Mouse (Mus musculus) large intestine, adult 2 months (tissue): ENCODE data around the gene Btbd19. TPM values are rescaled to one million over a fixed set of nuclear protein-coding genes. Genes with fewer than 3 reads are reported as not detected.

Experiments used
- DNase-seq: peaks from one replicate; pipeline ENCODE4 v3.0.0-alpha.2; 2012; ENCODE audit warnings: low read depth, low spot score
- WGBS: fragments of 180-500 bp; shearing (Covaris S2); methylation state at CpG from one replicate; pipeline ENCODE4 v1.1.7; 2018; 5-methylcytosine and 5-hydroxymethylcytosine counted together
- polyA plus RNA-seq: library from polyadenylated mRNA; depleted of rRNA; stranded (reverse); fragments of >200 nt; gene quantifications from 2 replicates; pipeline ENCODE4 v1.2.3, GENCODE M21; 2012

The Btbd19 gene
- polyA plus RNA-seq, 1 experiment: 7.8 TPM

DNA sequence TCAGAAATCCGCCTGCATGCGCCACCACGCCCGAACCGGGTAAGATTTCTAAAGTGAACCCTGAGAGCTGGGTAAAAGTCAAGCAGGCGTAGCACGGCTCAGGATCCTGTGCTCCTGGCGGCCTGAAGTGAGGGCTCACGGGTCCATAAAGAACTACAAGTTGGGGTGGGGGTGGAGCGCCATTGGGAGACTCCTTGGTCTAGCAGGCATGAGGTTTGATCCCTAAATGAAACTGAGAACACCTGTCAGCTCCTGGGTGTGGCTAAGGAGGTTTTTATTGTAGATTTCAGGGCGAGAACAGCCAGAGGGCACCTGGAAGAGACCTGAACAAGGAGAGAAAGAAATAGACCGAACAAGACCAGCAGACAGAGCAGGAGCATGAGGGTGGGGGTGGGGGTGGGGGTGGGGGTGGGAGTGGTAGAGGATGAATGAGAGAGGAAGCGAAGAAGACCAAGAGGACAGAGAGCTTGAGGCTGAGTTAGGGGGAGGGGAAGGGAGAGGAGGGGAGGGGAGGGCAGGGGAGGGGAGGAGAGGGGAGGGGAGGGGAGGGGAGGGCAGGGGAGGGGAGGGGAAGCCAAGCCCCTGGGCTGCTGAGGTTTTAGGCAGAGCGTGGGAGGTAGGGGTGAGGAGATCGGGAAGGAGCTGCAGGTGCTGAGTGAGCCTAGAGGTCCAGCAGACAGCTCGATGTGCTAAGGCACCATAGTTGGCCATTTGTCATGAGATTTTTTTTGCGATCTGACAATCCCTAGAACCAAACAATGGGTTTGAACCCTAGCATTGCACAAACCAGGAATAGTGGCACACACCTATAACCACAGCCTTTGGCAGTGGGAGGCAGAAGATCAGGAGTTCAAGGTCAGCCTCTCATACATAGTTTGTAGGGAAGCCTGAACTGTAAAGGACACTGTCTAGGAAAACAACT, 13.0 kb upstream of the Btbd19 start:
- 32% methylated on average over 16 of the region's 17 CpGs for WGBS
- no peak for DNase-seq

GRCm38 (mm10) chr4:117136034-117136433, 10.5 kb upstream of the Btbd19 start:
- 16% methylated on average over 8 of the region's 8 CpGs for WGBS
- peak; percentile 99 for DNase-seq

DNA sequence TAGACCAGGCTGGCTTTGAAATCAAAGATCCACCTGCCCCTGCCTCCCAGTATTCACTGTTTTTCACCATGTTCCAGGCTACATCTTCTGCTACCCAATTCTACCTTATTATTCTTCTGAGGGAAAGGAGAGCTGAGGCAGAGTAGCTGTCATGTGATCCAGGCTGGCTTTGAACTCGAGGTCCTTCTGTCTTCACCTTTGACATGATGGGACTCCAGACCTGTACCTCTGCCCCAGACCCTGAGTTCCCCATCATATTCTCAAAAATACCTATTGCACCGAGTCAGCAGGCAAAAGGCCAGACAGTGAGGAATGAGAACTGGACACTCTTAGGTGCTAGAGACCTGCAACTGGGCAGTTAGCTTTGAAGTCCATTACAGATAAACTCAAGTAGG, 9.1 kb upstream of the Btbd19 start:
- 28% methylated on average over 2 of the region's 2 CpGs for WGBS
- DNase-seq: no peak

GRCm38 (mm10) chr4:117133817-117134600, 8.5 kb upstream of the Btbd19 start, which contains the start of gene Plk3:
Plk3 (minus strand) TSS chr4:117133963.
- peak; percentile 96 for DNase-seq
- WGBS: 2% methylated on average over 48 of the region's 48 CpGs

DNA sequence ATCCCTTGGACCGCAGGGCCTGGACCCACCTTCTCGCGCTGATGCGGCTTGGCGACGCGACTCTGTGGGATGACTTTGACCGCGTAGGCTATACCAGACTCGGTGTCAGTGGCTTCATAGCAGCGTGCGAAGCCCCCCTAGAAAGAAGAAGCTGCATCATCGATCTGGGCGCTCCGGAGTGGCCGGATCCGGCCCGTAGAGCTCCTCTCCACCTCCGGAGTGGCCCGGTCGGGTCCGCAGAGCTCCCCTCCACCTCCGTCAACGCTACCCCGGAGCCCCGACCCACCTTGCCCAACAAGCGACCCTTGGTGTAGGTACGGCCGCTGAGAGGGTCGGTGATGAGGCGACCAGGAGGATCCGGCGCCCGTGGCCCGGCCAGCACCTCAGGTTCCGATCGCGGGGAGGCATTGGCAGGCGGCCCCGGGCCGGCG, 7.9 kb upstream of the Btbd19 start:
- 2% methylated on average over 42 of the region's 42 CpGs for WGBS
- DNase-seq: no peak

GRCm38 (mm10) chr4:117132794-117133143, 7.2 kb upstream of the Btbd19 start:
- no peak for DNase-seq
- WGBS: 76% methylated on average over 11 of the region's 11 CpGs

- DNase-seq: no peak
- 75% methylated on average over 7 of the region's 7 CpGs for WGBS
Measured at GRCm38 (mm10) chr4:117131890-117132793, 6.6 kb upstream of the Btbd19 start.

GRCm38 (mm10) chr4:117131198-117131597, 5.7 kb upstream of the Btbd19 start:
- no peak for DNase-seq
- WGBS: 86% methylated on average over 6 of the region's 6 CpGs

DNA sequence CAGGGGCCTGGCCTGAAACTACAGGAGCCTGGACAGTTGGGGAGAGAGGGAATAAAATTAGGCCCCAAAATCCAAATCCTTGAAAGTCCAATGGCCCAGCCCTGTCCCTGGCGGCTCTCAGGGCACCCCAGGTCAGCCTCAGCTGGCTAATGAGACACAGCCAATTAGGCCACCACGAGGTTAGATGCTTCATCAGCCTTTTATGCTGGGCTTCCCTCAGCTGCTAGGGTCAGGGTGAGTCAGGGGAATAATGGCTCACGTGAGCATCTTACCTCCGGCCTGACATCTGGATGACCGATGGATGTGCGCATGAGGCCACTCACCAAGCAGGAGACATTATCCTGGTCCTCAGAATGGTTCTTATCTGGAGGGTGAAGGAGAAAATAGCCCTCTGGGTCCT, 5.3 kb upstream of the Btbd19 start:
- DNase-seq: no peak
- WGBS: 87% methylated on average over 6 of the region's 6 CpGs

GRCm38 (mm10) chr4:117127991-117128686, 2.6 kb upstream of the Btbd19 start:
- 91% methylated on average over 33 of the region's 33 CpGs for WGBS
- no peak for DNase-seq

- WGBS: 66% methylated on average over 9 of the region's 9 CpGs
- no peak for DNase-seq
Measured at GRCm38 (mm10) chr4:117126675-117127290, 1.3 kb upstream of the Btbd19 start, which contains the start of gene Tctex1d4. Tctex1d4 (plus strand) TSS chr4:117126794.

- peak; percentile 72 for DNase-seq
Measured at GRCm38 (mm10) chr4:117125910-117126674, 567 bp upstream of the Btbd19 start.

DNA sequence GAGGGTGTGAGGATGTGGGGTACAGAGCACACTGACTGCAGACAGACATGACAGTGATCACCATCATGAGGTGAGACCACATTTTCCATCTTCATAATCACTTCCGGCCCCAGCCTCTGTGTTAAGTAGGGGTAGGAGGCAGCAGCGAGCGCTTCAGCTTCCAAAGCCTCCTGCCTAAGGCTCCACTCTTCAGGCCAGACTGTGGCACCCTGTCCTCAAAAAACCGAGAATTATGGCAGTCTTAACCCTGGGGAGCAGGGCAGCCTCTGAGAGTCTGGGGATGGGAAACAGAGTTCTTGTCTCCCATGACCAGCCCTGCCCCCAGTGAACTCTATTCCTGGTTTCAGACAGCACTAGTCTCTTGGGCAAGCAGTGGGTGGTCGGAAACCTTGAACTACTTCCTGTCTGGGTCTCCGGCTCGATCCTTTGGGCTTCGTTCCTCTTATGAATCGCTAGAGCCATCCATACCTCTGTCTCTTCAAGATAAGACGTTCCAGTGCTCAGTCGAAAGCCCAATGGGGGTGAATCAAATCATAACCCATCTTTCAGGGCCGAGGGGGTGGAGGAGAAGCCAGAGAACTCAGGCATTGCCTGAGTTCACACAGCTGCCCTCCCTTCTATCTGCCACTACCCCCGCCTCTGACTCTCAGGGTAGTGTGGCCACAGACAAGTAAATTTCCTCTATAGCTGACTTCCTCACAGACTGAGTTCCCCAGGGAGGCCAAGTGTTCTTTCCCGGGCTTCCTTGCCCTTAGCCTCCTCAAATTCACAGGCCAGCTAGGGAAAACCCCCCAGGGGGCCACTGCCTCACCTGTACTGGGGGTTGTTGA, 792 bp downstream of the Btbd19 start:
- 65% methylated on average over 14 of the region's 14 CpGs for WGBS
- DNase-seq: no peak

More at GRCm38 (mm10) chr4:117125910-117126674, 567 bp upstream of the Btbd19 start:
- WGBS: 37% methylated on average over 15 of the region's 15 CpGs

DNA sequence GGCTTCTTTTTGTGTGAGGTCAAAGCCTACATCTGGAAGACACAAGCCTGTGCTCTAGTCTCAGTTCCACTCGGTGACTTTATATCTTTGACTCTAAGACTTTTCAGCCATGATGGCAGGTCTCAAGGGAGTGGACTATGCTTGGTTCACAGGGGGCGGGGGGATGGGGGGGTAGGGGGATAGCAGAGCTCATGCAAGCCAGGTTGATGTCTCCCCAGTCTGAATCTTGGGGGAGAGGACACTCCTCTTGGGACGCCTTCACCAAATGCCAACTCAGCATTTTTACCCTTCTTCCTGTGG, 1.4 kb downstream of the Btbd19 start:
- DNase-seq: no peak
- WGBS: 80% methylated on average over 3 of the region's 3 CpGs

GRCm38 (mm10) chr4:117123546-117124217, 1.8 kb downstream of the Btbd19 start:
- DNase-seq: no peak
- WGBS: 66% methylated on average over 8 of the region's 9 CpGs

- 74% methylated on average over 4 of the region's 4 CpGs for WGBS
Measured at GRCm38 (mm10) chr4:117122209-117122608, 3.3 kb downstream of the Btbd19 start.

More at GRCm38 (mm10) chr4:117122209-117122608, 3.3 kb downstream of the Btbd19 start:
- no peak for DNase-seq
